Mouse (Mus musculus) lung, postnatal 10 days (tissue): ENCODE results near the gene S100a11.
A peak's percentile ranks its signal among the peaks of the same experiment; 100 is the strongest.
"Not testable (repeated sequence)": the region's sequence is repeated elsewhere in the genome, so short reads cannot be mapped to it uniquely, and the experiment has no call there.

Source experiments
- DNase-seq: peaks from one replicate; pipeline ENCODE4 v3.0.0; 2021

The S100a11 gene

GRCm38 (mm10) chr3:93522611-93523010 lies 2.3 kb downstream of the S100a11 start:
- DNase-seq: peak; percentile 80

GRCm38 (mm10) chr3:93527300-93527699 lies 7.0 kb downstream of the S100a11 start:
- DNase-seq: no peak

- DNase-seq: no peak
Observed at GRCm38 (mm10) chr3:93528807-93529206, 8.5 kb downstream of the S100a11 start.

DNA sequence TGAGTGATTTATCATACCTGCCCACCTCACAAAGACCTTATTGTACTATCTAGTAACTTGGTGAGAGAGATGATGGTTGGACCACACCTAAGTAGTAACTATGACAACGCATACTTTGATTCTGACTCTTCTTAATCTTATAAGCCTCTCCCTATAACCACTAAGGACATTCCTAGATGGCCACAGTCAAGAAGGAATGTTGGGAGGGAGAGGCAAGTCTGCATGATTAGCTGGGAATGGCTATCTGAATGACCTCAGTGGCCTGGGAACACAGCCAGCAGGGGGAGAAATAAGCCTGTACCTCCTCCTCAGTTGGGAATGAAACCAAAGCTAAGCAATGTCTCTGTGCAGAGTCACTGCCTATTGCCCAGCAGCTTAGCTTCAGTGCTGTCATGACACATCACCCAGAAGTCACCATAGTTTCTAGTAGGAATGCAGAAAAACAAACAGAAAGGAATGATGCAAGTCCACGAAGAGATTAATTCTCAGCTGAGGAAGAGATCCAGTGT lies 16.8 kb downstream of the S100a11 start:
- peak; percentile 64 for DNase-seq

DNA sequence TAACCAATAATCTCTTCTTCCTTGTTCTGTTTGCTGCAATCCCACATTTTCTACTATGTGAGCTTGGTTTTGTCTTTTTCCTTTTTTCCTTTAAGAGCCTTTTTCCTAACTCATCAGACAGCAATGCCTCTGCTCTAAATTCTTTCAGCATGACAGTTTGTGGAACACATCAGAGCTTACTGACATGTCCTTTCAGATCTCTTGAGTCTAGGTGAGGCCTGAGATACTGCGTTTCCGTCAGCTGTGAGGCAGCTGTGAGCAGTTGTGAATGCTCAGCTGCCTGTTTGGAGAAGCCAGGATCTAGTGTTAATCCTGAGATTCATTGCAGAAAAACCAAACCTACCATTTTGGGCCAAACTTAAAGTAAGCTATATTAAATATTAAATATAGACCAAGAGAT lies 18.2 kb downstream of the S100a11 start:
- DNase-seq: no peak

DNA sequence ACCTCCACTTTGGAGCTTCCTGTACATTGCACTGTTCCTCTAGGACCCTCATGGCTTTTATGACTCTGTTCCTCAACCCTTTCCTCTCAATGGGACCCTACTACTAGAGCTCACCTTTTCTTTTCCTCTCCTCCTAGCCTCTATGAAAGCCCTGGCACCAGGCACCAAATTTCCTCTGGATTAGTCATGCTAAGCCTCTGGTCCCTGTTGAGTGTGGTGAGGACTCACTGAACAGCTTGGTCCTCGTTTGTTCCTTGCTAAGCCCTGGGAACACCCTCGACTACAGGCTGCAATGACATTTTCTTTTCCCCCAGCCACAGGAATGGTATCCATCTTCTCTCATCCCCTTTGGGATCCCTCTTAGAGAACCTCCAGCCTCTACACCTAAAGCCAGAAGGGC lies 21.2 kb downstream of the S100a11 start:
- no peak for DNase-seq

GRCm38 (mm10) chr3:93544170-93544569 lies 23.9 kb downstream of the S100a11 start:
- not testable (repeated sequence) for DNase-seq

GRCm38 (mm10) chr3:93547099-93547648 lies 26.9 kb downstream of the S100a11 start:
- peak; percentile 92 for DNase-seq

GRCm38 (mm10) chr3:93547749-93548540 lies 27.7 kb downstream of the S100a11 start:
- DNase-seq: no peak

- DNase-seq: no peak
Observed at GRCm38 (mm10) chr3:93548541-93549266, 28.4 kb downstream of the S100a11 start.

DNA sequence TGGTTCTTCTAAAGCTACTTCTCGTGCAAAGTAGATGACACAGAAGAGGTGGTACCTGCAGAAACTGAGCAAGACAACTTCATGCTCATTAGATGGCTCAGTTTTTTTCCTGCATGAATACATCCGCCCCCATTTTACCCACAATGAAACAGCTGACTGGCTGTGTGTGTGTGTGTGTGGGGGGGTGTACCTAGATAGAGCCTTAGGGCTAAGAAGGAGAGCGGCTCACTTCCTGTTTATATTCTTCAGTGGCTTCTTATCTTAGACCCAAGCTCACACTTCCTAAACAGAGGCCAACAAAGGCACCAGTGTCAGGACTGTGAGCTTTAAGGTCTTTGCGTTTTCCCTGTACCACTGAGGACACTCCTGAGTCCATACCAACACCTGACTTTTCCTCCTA lies 29.7 kb downstream of the S100a11 start:
- DNase-seq: peak; percentile 38

DNA sequence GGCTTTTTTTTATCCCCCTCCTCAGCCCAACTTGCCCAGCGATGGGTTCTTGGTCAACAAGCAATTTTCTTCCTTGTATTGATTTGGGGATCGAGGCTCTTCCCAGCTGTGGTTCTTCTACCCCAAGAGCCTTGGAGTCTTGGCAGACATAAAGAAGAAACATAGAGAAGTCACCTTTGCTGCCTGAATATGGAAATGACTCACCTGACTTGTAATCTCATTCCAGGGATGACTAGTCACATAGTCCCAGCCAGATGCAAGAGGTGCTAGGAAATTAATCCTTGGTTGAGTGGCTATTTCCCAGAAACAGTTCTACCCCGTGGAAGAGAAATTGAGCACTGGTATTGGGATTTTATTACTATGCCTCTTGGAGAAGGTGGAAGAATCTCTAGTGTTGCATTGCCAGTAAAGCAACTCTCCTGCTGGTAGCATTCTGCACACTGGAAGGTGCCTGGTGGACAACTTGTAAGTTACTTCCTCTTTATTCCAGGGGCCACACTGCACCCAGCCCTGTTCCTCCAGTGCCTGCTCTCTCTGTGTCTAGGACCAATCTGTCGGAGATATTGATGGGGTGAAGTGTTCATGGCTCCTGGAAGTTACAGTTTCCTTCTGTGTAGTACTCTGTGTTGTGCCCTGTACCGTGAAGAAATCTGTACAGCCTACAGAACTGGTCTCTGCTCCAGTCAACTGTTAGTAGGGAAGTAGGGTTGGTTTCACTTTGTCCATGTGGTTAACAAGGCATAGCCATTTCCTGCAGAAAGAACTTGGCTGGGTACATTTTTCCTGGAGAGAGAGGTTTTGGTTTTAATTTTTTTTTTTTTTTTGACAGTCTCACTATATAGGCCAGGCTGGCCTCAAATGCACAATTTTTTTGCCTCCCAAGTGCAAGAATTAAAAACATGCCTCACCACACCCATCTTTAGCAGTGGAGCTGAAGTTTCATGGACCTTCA lies 31.9 kb downstream of the S100a11 start:
- DNase-seq: no peak

DNA sequence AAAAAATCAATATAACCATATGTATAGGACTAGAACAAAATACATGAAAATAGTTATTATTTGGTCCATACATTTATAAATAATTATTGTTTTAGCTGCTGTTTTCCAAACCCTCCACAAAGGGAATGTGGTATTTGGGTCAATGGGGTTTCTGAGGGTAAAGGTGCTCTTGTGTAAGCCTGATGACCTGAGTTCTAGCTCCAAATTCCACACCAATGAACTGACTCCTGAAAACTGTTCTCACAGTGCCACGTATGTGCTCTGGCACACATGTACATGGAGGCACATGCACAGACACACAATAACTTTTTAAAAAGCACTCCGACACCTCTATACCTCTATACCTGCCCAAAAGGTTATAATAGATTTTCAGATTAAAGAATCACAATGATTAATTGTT lies 33.0 kb downstream of the S100a11 start:
- DNase-seq: no peak

GRCm38 (mm10) chr3:93553765-93554378 lies 33.6 kb downstream of the S100a11 start:
- no peak for DNase-seq

- DNase-seq: no peak
Observed at GRCm38 (mm10) chr3:93554379-93554980, 34.2 kb downstream of the S100a11 start.

GRCm38 (mm10) chr3:93554981-93555877 lies 34.9 kb downstream of the S100a11 start, which contains the start of gene S100a10:
Gene S100a10 (plus strand): TSS chr3:93555080.
- peak; percentile 87 for DNase-seq

DNA sequence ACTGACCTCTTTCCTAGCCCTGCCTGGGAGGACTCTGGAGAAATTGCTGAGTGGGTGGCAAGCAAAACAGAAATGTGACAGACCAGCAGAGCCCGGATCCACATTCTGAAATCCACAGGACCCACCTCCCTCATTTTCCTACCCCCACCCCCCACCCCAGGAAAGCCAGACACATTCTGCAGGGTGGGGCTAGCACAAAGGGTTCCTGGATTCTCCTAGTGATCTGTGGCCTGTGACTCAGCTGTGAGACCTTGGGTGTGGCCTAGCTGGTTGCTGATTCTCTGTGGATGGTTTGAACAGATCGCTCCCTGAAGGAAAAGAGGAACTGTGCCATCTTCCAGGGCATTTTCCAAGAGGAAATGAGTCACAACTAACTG lies 35.6 kb downstream of the S100a11 start:
- peak; percentile 67 for DNase-seq

GRCm38 (mm10) chr3:93556599-93556998 lies 36.3 kb downstream of the S100a11 start:
- DNase-seq: no peak

GRCm38 (mm10) chr3:93557471-93557870 lies 37.2 kb downstream of the S100a11 start:
- no peak for DNase-seq

- no peak for DNase-seq
Observed at GRCm38 (mm10) chr3:93559961-93560360, 39.7 kb downstream of the S100a11 start.

GRCm38 (mm10) chr3:93562372-93562771 lies 42.1 kb downstream of the S100a11 start:
- no peak for DNase-seq
